Mouse (Mus musculus): ENCODE results near the gene Urah. TPM values are rescaled to one million over a fixed set of nuclear protein-coding genes. Genes with fewer than 3 reads are reported as not detected.
A peak's percentile ranks its signal among the peaks of the same experiment; 100 is the strongest.

Gene Urah
- total RNA-seq, 2 experiments from 2014 or later, result not detected

GRCm38 (mm10) chr7:140836243-140837115, 1.7 kb downstream of the Urah start:
- no peak for ATAC-seq (replicated peaks; ENCODE audit: low FRiP score, poor library complexity, severe bottlenecking)

GRCm38 (mm10) chr7:140839556-140839955, 4.7 kb downstream of the Urah start:
- no peak for ATAC-seq (replicated peaks; ENCODE audit: low FRiP score, poor library complexity, severe bottlenecking)

- ATAC-seq (replicated peaks; ENCODE audit: low FRiP score, poor library complexity, severe bottlenecking), result no peak
Measured at GRCm38 (mm10) chr7:140840750-140841735, 6.2 kb downstream of the Urah start.

- no peak for ATAC-seq (replicated peaks; ENCODE audit: low FRiP score, poor library complexity, severe bottlenecking)
Measured at GRCm38 (mm10) chr7:140843806-140844205, 9.0 kb downstream of the Urah start.

- peak; percentile 80 for ATAC-seq (replicated peaks; ENCODE audit: low FRiP score, poor library complexity, severe bottlenecking)
Measured at GRCm38 (mm10) chr7:140844905-140845665, 10.3 kb downstream of the Urah start, which contains the start of gene Scgb1c1. TSS of gene Scgb1c1 (plus strand) at chr7:140845547.

- no peak for ATAC-seq (replicated peaks; ENCODE audit: low FRiP score, poor library complexity, severe bottlenecking)
Measured at GRCm38 (mm10) chr7:140845683-140846082, 10.9 kb downstream of the Urah start.

GRCm38 (mm10) chr7:140846676-140847075, 11.9 kb downstream of the Urah start:
- ATAC-seq (replicated peaks; ENCODE audit: low FRiP score, poor library complexity, severe bottlenecking), result no peak

- no peak for ATAC-seq (replicated peaks; ENCODE audit: low FRiP score, poor library complexity, severe bottlenecking)
Measured at GRCm38 (mm10) chr7:140847755-140848580, 13.2 kb downstream of the Urah start, which contains the start of gene Odf3. TSS of gene Odf3 (plus strand) at chr7:140847805.

- no peak for ATAC-seq (replicated peaks; ENCODE audit: low FRiP score, poor library complexity, severe bottlenecking)
Measured at GRCm38 (mm10) chr7:140848591-140848990, 13.8 kb downstream of the Urah start.

- ATAC-seq (replicated peaks; ENCODE audit: low FRiP score, poor library complexity, severe bottlenecking), result no peak
Measured at GRCm38 (mm10) chr7:140851916-140852315, 17.1 kb downstream of the Urah start.

- ATAC-seq (replicated peaks; ENCODE audit: low FRiP score, poor library complexity, severe bottlenecking), result no peak
Measured at GRCm38 (mm10) chr7:140853386-140853785, 18.6 kb downstream of the Urah start.

GRCm38 (mm10) chr7:140854483-140854882, 19.7 kb downstream of the Urah start:
- ATAC-seq (replicated peaks; ENCODE audit: low FRiP score, poor library complexity, severe bottlenecking), result no peak

- ATAC-seq (replicated peaks; ENCODE audit: low FRiP score, poor library complexity, severe bottlenecking), result no peak
Measured at GRCm38 (mm10) chr7:140855181-140855580, 20.4 kb downstream of the Urah start.

GRCm38 (mm10) chr7:140855860-140856784, 21.3 kb downstream of the Urah start, which contains the start of gene Gm45785:
TSS of gene Gm45785 (minus strand) at chr7:140856331.
- peak; percentile 73 for ATAC-seq (replicated peaks; ENCODE audit: low FRiP score, poor library complexity, severe bottlenecking)

- peak; percentile 70 for ATAC-seq (replicated peaks; ENCODE audit: low FRiP score, poor library complexity, severe bottlenecking)
Measured at GRCm38 (mm10) chr7:140856785-140857549, 22.1 kb downstream of the Urah start, which contains the start of gene Ric8a. TSS of gene Ric8a (plus strand) at chr7:140856957.

- ATAC-seq (replicated peaks; ENCODE audit: low FRiP score, poor library complexity, severe bottlenecking), result peak; percentile 20
Measured at GRCm38 (mm10) chr7:140857550-140858505, 23.0 kb downstream of the Urah start, which contains the start of gene Bet1l. TSS of gene Bet1l (minus strand) at chr7:140857577.

Measured in erythroblast, adult 5-6 weeks (primary cell).